Mouse (Mus musculus) kidney, postnatal 10 days (tissue): ENCODE measurements around the gene Map2.

Experiments
- DNase-seq: peaks from one replicate; pipeline ENCODE4 v3.0.0; 2021; ENCODE audit warnings: mixed read lengths

The Map2 gene

GRCm38 (mm10) chr1:66205517-66205916 lies 30.4 kb downstream of the Map2 start:
- no peak for DNase-seq

- no peak for DNase-seq
Measured at GRCm38 (mm10) chr1:66206904-66207303, 31.8 kb downstream of the Map2 start.

GRCm38 (mm10) chr1:66211074-66211791 lies 36.2 kb downstream of the Map2 start:
- no peak for DNase-seq

- DNase-seq, result no peak
Measured at GRCm38 (mm10) chr1:66221497-66221896, 46.4 kb downstream of the Map2 start.

- DNase-seq, result no peak
Measured at GRCm38 (mm10) chr1:66223331-66223730, 48.3 kb downstream of the Map2 start.

- peak; percentile 55 for DNase-seq
Measured at GRCm38 (mm10) chr1:66226372-66227368, 51.6 kb downstream of the Map2 start.

GRCm38 (mm10) chr1:66228205-66228604 lies 53.1 kb downstream of the Map2 start:
- DNase-seq, result no peak

GRCm38 (mm10) chr1:66230345-66230744 lies 55.3 kb downstream of the Map2 start:
- no peak for DNase-seq

GRCm38 (mm10) chr1:66231963-66232362 lies 56.9 kb downstream of the Map2 start:
- DNase-seq, result no peak

GRCm38 (mm10) chr1:66244910-66245309 lies 69.8 kb downstream of the Map2 start:
- DNase-seq, result no peak

- DNase-seq, result no peak
Measured at GRCm38 (mm10) chr1:66251649-66252332, 76.7 kb downstream of the Map2 start.

- no peak for DNase-seq
Measured at GRCm38 (mm10) chr1:66252333-66252724, 77.3 kb downstream of the Map2 start.

- DNase-seq, result no peak
Measured at GRCm38 (mm10) chr1:66263220-66263619, 88.1 kb downstream of the Map2 start.

GRCm38 (mm10) chr1:66266231-66266924 lies 91.3 kb downstream of the Map2 start:
- no peak for DNase-seq

GRCm38 (mm10) chr1:66277663-66278062 lies 102.6 kb downstream of the Map2 start:
- no peak for DNase-seq

- DNase-seq, result no peak
Measured at GRCm38 (mm10) chr1:66279222-66280009, 104.3 kb downstream of the Map2 start.

- peak; percentile 10 for DNase-seq
Measured at GRCm38 (mm10) chr1:66280152-66280551, 105.1 kb downstream of the Map2 start.

GRCm38 (mm10) chr1:66282447-66282846 lies 107.4 kb downstream of the Map2 start:
- DNase-seq, result no peak

GRCm38 (mm10) chr1:66288987-66289386 lies 113.9 kb downstream of the Map2 start:
- no peak for DNase-seq

GRCm38 (mm10) chr1:66292121-66292881 lies 117.2 kb downstream of the Map2 start:
- no peak for DNase-seq

GRCm38 (mm10) chr1:66299376-66299775 lies 124.3 kb downstream of the Map2 start:
- DNase-seq, result no peak
